Mouse (Mus musculus) bone marrow, adult 2 months (tissue): Measurements from ENCODE around the gene Nle1.

Source experiments
- CTCF ChIP-seq: fragments of 200-500 bp; IDR thresholded peaks from 2 replicates; pipeline ENCODE4 v1.5.1; 2011; ENCODE audit warnings: low read length, control low read depth; ENCODE audit not compliant: control insufficient read depth, insufficient read depth
- POLR2A ChIP-seq: fragments of 200-500 bp; IDR thresholded peaks from 2 replicates; pipeline ENCODE4 v1.6.1; 2011; ENCODE audit warnings: low read depth, mild to moderate bottlenecking, control low read depth, low read length, borderline replicate concordance; ENCODE audit not compliant: control insufficient read depth

DNA sequence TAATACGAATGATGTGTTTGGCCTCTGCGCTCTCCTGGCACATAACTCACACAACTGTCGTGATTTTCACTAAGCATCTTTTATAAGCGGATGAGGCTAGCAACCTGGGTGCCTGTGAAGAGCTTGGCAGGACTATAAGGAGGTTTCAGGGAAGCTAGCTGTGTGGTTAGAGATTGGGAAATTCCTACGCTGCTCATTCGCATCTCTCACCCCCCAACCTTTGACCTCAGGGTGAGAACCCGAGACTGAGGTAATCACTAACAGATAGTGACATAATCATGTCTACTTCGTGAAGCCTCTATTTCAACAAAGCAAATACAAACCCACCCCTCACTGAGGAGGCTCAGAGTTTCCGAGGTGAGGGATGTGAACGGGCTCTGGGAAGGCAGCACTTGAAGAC, 12.6 kb upstream of the Nle1 start:
- TF ChIP-seq CTCF (no peak), POLR2A (no peak)
